In genomic region chr9:62345633-62346387, GRCm38 (mm10) we compare ENCODE assay signal across 8 mouse cellular contexts. TPM values are rescaled to one million over a fixed set of nuclear protein-coding genes. Genes with fewer than 3 reads are reported as not detected.
A peak's percentile ranks its signal among the peaks of the same experiment; 100 is the strongest.
DNase-seq lines count a peak whose midpoint lies in the region; ATAC-seq and TF ChIP-seq lines count a peak whose summit lies in the region.

No protein-coding gene starts in this region.

- H3K9me3 ChIP-seq in G1E (replicated peaks): no peaks in the 10 kb centered on the region
- H3K9me3 ChIP-seq in heart, postnatal 0 days (replicated peaks; ENCODE audit: control insufficient read depth, low read length): no peaks in the 10 kb centered on the region
- no peaks in the 10 kb centered on the region for H3K9me3 ChIP-seq in liver, embryonic 15.5 days (replicated peaks)

- peak overlapping the region; percentile 37; the same call in 1 of the 2 replicates for H3K27ac ChIP-seq in cerebellum, adult 2 months (ENCODE audit: insufficient read depth, low read length)
- peak overlapping the region; percentile 100 for H3K27ac ChIP-seq in heart, postnatal 0 days (ENCODE audit: low read depth)
- H3K27ac ChIP-seq in liver, embryonic 15.5 days (replicated peaks): peak overlapping the region; percentile 92

- peak in 1 of 2 experiments; percentile 36 for DNase-seq in cerebellum, adult 2 months
- no peak for DNase-seq in cerebellum, adult 11-12 months
- DNase-seq in G1E (ENCODE audit: low spot score): no peak
- DNase-seq in heart, postnatal 0 days (ENCODE audit: low spot score): peak; percentile 38
- DNase-seq in right cerebral cortex, adult 18-20 months: no peak
- DNase-seq in gastrocnemius, postnatal 36 days: no peak
- DNase-seq in gastrocnemius, postnatal 25 days: no peak

- peak overlapping the region; percentile 91 for H3K4me2 ChIP-seq in heart, postnatal 0 days (ENCODE audit: low read depth, low read length)
- H3K4me2 ChIP-seq in liver, embryonic 15.5 days: peak overlapping the region; percentile 96

- peaks cover 18% of the 10 kb centered on the region for H3K4me1 ChIP-seq in cerebellum, adult 2 months (ENCODE audit: control insufficient read depth, insufficient read depth, low read length)
- peaks cover 61% of the 10 kb centered on the region for H3K4me1 ChIP-seq in G1E (ENCODE audit: insufficient read depth, low read depth, low read length)
- peaks cover 51% of the 10 kb centered on the region for H3K4me1 ChIP-seq in heart, postnatal 0 days (ENCODE audit: control insufficient read depth, insufficient read depth)
- peaks cover 75% of the 10 kb centered on the region for H3K4me1 ChIP-seq in liver, embryonic 15.5 days (replicated peaks)

- H3K9ac ChIP-seq in heart, postnatal 0 days (replicated peaks; ENCODE audit: low read depth, low read length): peak overlapping the region; percentile 99
- H3K9ac ChIP-seq in liver, embryonic 15.5 days: 0 out of 2 replicates have a peak overlapping the region, but pooled peaks have one; percentile 74

- peak overlapping the region; percentile 76 for H3K4me3 ChIP-seq in cerebellum, adult 2 months (replicated peaks; ENCODE audit: insufficient read depth, low read depth, low read length)
- peak overlapping the region; percentile 92; the same call in 1 of the 2 replicates for H3K4me3 ChIP-seq in G1E (ENCODE audit: low read depth, low read length)
- peak overlapping the region; percentile 93 for H3K4me3 ChIP-seq in heart, postnatal 0 days (ENCODE audit: low read depth, low read length)
- peak overlapping the region; percentile 86 for H3K4me3 ChIP-seq in liver, embryonic 15.5 days (replicated peaks)

- ATAC-seq in G1E (ENCODE audit: extremely low read depth, insufficient number of reproducible peaks, low FRiP score, poor library complexity, severe bottlenecking): no peak
- ATAC-seq in heart, postnatal 0 days (ENCODE audit: insufficient read depth, low read depth): no peak
- ATAC-seq in liver, embryonic 15.5 days (ENCODE audit: insufficient read depth): no peak

- H3K27me3 ChIP-seq in cerebellum, adult 2 months (ENCODE audit: control insufficient read depth, insufficient read depth, low read length): no peaks in the 10 kb centered on the region
- no peaks in the 10 kb centered on the region for H3K27me3 ChIP-seq in G1E (ENCODE audit: insufficient read depth, low read length)
- no peaks in the 10 kb centered on the region for H3K27me3 ChIP-seq in heart, postnatal 0 days (ENCODE audit: control insufficient read depth, insufficient read depth, low read length)
- peaks cover under 1% of the 10 kb centered on the region for H3K27me3 ChIP-seq in liver, embryonic 15.5 days

- no peak for TF ChIP-seq EP300 in heart, postnatal 0 days (IDR thresholded peaks at IDR 0.05; ENCODE audit: low read depth)

- intact Hi-C loops in gastrocnemius, postnatal 36 days (cut with DNase I): no loop called here

- TF ChIP-seq POLR2A in cerebellum, adult 2 months (IDR thresholded peaks at IDR 0.05; ENCODE audit: borderline replicate concordance, insufficient read depth, low read length): no peak

- TF ChIP-seq CTCF in cerebellum, adult 2 months (IDR thresholded peaks at IDR 0.05; ENCODE audit: borderline replicate concordance, insufficient read depth, low read depth, low read length): no peak
- TF ChIP-seq CTCF in G1E (IDR thresholded peaks at IDR 0.05; ENCODE audit: low read depth, low read length): no peak
- no peak for TF ChIP-seq CTCF in heart, postnatal 0 days (IDR thresholded peaks at IDR 0.05; ENCODE audit: low read depth)

- WGBS in cerebellum, adult 2 months: 8% methylated on average over 9 of the region's 9 CpGs
- WGBS in heart, postnatal 0 days: 25% methylated on average over 9 of the region's 9 CpGs
- WGBS in liver, embryonic 15.5 days (ENCODE audit: insufficient replicate concordance): 73% methylated on average over 9 of the region's 9 CpGs

- peaks cover 58% of the 10 kb centered on the region for H3K36me3 ChIP-seq in G1E (replicated peaks)
- no peaks in the 10 kb centered on the region for H3K36me3 ChIP-seq in heart, postnatal 0 days (replicated peaks; ENCODE audit: control insufficient read depth, insufficient read depth, low read length)
- 0 out of 2 replicates have a peak, but pooled peaks cover 6% of the 10 kb centered on the region for H3K36me3 ChIP-seq in liver, embryonic 15.5 days (replicated peaks)

RNA-seq across cellular contexts. Expression of gene Anp32a, which starts 4.7 kb away (rescaled TPM):
- polyA plus RNA-seq in cerebellum, adult 2 months (2012; rRNA removed): 421 and 445 TPM in 2 replicates
- total RNA-seq in G1E (2014; fragmentation: Nextera tagmentation) (565 and 646 TPM in 2 replicates), G1E (2017) (481 and 765 TPM in 2 replicates)
- 246 and 734 TPM in 2 replicates for polyA plus RNA-seq in G1E (2012)
- 20.8 and 28.8 TPM in 2 replicates for total RNA-seq in heart, postnatal 0 days (2014; rRNA removed; ENCODE audit: low replicate concordance)
- polyA plus RNA-seq in heart, postnatal 0 days (2015; fragmentation: Nextera tagmentation; extraction: Ambion mirVana): 127 and 132 TPM in 2 replicates
- 48.5 and 63.7 TPM in 2 replicates for polyA plus RNA-seq in liver, embryonic 15.5 days (2015; fragmentation: Nextera tagmentation; extraction: Ambion mirVana)
- total RNA-seq in gastrocnemius, postnatal 36 days (2021): 10 to 100 TPM; 60.8 to 62.9 TPM
- total RNA-seq in gastrocnemius, postnatal 25 days (2021): 10 to 100 TPM; 59.4 to 67.3 TPM

Comparison
In these comparisons a context has a peak if more than half of its experiments do, and no peak if none do; other contexts are left out.
1. H3K27ac ChIP-seq: peak in every context shown above with its lines; median percentile 100 in heart, postnatal 0 days; 92 in liver, embryonic 15.5 days; 37 in cerebellum, adult 2 months.
2. RNA of gene Anp32a, which starts 4.7 kb away (total RNA-seq): 481 to 765 TPM in G1E; 59.4 to 67.3 TPM in gastrocnemius, postnatal 25 days, 60.8 to 62.9 TPM in gastrocnemius, postnatal 36 days and 20.8 to 28.8 TPM in heart, postnatal 0 days; every median in the first group is over 4 times any median in the second.
3. Peak in every context shown above with its lines, with median percentiles within 50 percentile points of each other: H3K4me3 ChIP-seq.